Mouse (Mus musculus): ENCODE measurements around the gene Slc16a7. TPM values are rescaled to one million over a fixed set of nuclear protein-coding genes. Genes with fewer than 3 reads are reported as not detected.

The Slc16a7 gene
- total RNA-seq, 2 experiments from 2014 or later = 1.9 to 3.7 TPM

DNA sequence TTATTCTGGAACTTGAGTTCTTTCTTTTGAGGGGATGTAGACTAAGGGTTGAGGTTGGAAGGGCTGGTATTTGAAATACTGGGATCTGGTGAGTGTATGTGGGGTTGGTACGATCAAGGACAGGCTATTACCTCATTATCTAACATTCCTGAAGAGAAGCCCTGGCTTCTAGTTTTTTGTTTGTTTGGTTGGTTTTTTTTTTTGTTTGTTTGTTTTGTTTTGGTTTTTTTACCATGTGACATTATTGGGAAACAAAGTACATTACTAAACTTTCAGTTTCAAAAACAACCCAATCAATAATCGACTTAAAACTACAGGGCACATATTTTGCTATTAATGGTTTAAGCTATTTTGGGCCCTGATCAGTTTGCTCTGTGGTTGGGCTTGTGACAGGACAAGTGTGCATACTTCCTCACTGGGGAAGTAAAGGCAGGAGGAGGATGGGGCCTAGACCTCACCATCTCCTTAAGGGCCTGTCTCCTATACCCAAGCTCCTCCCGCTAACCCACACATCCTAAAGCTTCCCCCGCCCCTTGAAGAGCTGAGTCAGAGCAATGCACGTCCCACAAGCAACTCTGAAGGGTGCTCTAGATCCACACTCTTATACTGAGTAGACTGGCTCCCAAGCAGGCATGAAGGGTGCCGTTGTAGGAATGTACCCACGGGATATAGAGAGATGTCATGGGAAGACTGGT is 64.2 kb downstream of the Slc16a7 start:
- no peak for ATAC-seq (replicated peaks; ENCODE audit: low FRiP score, poor library complexity, severe bottlenecking)

DNA sequence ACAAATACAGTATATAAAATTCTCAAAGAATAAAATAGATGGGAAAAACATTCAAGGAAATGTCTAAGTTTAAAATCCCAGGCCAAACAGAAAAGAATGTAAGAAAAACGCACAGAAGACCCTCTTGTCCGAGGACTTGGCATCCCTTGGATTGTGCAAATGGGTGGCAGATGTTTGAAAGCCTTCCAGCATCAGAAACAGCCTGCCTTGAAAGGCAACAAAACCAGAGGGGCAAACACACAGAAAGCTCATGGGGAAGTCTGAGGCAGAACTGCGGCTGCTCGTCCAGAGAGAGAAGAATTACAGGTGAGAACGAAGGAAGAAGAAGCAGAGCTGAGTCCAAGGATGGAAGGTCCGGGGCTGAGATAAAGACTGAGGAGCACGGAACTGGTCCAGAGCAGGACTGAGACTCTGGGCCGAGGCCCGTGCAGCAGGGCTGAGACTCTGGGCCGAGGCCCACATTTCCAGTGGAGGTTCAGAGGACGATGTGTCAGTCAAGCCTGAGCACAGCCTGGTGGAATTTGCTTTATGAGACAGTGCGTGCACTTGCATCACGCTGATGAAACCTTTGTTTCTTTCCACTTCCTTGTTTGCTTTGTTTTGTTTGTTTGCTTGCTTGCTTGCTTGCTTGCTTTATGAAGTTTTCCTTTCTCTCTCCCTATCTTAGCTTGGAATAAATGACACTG is 65.0 kb downstream of the Slc16a7 start:
- no peak for ATAC-seq (replicated peaks; ENCODE audit: low FRiP score, poor library complexity, severe bottlenecking)

GRCm38 (mm10) chr10:125321446-125322428 is 67.5 kb downstream of the Slc16a7 start:
- ATAC-seq (replicated peaks; ENCODE audit: low FRiP score, poor library complexity, severe bottlenecking) = no peak

- ATAC-seq (replicated peaks; ENCODE audit: low FRiP score, poor library complexity, severe bottlenecking) = no peak
Measured at GRCm38 (mm10) chr10:125317317-125317716, 71.9 kb downstream of the Slc16a7 start.

DNA sequence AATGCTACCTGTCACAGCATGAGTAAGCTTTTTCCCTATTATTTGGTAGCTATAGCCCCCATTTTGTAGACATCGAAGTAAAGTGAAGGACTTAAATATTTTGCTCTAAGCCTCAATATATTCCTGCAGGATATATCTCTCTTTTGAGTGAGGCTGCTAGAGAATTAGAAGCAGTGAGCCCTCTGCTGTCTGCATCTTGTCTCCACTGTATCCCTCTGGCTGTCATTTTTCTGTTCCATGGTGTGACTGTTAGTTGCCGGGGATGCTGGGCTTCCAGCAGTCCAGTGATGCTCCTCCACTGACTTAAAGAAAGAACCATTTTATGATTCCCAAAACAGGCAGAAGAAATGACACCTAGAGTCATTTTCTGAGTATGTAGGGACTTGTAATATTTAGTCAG is 78.4 kb downstream of the Slc16a7 start:
- no peak for ATAC-seq (replicated peaks; ENCODE audit: low FRiP score, poor library complexity, severe bottlenecking)

GRCm38 (mm10) chr10:125298036-125298435 is 91.2 kb downstream of the Slc16a7 start:
- ATAC-seq (replicated peaks; ENCODE audit: low FRiP score, poor library complexity, severe bottlenecking) = no peak

DNA sequence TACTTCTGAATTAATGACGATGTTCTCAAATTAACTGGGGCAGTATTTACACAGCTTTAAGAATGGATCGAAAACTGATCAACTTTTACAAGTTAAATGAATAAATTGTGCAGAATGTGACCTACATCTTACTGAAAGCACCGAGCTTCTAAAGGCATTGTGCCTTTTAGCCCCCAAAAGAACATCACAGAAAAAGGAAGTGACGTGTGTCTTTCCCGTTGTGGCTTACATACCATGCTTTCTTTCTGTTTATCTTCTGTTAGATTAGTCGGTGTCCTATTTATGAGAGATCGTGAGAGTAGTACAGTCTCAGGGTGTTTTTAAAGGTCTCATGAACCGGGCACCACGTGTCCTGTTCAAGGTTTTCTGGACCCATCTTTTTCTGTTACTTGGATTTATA is 98.9 kb downstream of the Slc16a7 start:
- no peak for ATAC-seq (replicated peaks; ENCODE audit: low FRiP score, poor library complexity, severe bottlenecking)

DNA sequence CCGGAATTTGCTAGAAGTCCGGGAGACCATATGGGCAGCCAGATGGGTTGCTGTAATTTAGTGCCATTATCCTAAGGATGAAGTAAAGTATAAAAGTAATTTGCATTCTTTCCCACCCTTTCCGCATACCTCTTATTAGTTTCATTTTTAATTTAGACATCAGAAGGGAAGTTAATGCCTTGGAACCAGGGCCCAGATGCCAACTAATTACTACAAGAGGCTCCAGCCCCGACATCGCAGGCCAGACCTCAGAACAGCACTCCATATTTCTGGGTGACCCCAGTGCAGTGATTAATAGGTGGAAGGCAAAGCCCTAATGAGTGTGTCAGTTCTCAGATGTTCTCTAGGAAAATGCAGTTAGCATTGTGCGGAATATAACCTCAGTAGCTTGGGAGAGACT is 100.7 kb downstream of the Slc16a7 start:
- no peak for ATAC-seq (replicated peaks; ENCODE audit: low FRiP score, poor library complexity, severe bottlenecking)

DNA sequence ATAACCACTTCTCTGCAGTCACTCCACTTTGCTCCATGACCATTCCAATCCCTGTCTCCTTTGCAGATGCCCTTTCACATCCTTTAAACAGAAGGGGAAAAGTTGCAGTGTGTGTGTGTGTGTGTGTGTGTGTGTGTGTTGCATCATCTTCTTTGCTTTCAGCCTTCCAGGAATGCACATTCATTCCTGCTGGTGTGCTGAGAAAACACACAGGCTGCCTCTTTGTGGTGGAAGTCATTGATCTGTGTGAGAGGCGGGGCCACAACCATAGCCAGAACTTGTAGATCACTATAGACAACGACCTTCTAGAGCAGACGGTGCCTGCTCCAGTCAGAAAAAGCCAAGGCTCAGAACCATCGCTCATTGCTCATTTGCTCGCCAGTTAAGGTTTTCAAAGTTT is 103.9 kb downstream of the Slc16a7 start:
- ATAC-seq (replicated peaks; ENCODE audit: low FRiP score, poor library complexity, severe bottlenecking) = no peak

DNA sequence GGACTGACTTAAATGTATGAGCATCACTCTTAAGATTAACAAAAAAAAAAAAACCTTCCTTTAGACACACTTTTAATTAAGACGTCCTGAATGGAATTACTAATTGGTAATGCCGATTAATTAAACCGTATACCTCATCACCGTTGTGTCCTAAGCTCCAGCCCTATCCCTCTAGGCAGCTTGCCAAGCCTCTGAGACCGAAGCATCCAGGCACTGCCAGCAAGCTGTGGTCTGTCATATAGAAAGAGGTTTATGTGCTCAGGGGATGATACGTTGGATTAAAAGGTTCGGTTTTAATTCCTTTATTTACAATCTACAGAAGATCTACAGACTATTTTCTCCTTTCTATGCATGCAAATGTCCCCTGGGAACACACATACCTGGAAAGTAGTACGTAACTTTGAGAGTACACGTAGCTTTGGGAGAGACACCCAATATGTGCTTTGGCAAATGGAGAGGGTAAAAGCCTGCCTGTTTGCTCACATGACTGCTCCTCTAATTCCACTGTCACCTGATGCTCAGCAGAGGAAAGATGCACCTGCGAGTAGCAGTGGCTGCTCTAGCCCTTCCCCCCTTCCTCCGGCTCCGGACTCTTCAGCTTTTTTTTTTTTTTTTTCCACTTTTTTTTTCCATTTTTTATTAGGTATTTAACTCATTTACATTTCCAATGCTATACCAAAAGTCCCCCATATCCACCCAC is 114.0 kb downstream of the Slc16a7 start:
- ATAC-seq (replicated peaks; ENCODE audit: low FRiP score, poor library complexity, severe bottlenecking) = no peak

- no peak for ATAC-seq (replicated peaks; ENCODE audit: low FRiP score, poor library complexity, severe bottlenecking)
Measured at GRCm38 (mm10) chr10:125274519-125275148, 114.6 kb downstream of the Slc16a7 start.

- no peak for ATAC-seq (replicated peaks; ENCODE audit: low FRiP score, poor library complexity, severe bottlenecking)
Measured at GRCm38 (mm10) chr10:125273759-125274158, 115.5 kb downstream of the Slc16a7 start.

GRCm38 (mm10) chr10:125271448-125271847 is 117.8 kb downstream of the Slc16a7 start:
- ATAC-seq (replicated peaks; ENCODE audit: low FRiP score, poor library complexity, severe bottlenecking) = no peak

DNA sequence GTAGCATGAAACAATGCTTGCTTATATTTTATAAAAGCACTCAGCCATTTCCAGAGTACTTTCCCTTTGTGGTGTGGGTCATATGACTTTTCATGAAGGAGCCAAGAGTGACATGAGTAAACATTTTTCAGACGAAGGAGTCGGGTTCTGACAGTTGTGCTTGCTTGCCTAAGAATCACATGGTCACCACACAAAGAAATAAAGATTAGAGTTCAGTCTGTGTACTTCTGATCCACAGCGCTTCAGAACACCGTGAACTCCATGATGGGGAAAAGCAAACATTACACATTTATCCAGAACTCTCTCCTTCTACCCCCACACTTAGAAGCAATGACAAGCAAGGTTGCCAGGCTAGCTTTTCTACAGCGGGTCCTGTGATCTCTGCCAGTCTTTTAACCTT is 119.0 kb downstream of the Slc16a7 start:
- no peak for ATAC-seq (replicated peaks; ENCODE audit: low FRiP score, poor library complexity, severe bottlenecking)

DNA sequence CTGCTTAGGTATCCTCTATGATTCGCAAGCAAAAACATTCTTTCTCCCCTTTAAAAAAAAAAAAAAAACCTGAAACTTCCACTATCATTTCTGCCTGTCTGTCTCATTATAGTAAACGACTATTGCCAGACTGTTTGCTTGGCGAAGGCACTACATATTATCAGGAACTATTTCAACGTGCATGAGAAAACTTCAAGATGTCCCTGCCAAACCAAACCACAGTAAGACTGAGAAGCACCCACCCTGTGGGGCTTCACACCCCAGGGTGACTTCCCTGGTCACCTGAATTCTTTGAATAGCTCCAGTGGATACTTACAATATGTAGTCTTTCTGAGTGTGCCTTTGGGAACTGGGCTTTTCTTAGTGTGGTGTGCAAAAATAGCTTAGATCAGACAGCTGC is 122.9 kb downstream of the Slc16a7 start:
- ATAC-seq (replicated peaks; ENCODE audit: low FRiP score, poor library complexity, severe bottlenecking) = no peak

DNA sequence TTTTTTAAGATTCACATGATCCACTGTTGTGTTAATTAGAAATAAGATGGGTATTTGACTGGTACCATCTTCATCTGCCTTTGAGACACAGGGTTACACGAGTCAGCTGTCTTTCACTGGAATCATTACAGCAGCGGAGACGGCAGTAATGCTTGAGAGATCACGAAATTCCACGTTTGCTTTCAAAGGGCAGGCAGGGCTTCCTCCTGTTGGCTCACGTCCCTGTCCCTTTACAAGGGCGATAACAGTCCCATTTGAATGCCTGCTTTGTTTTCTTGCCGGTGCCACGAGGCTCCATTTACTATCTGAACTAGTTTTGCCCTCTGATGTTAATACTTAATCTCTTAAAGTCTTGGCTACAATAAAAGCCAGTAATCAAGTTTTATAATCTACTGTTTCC is 123.4 kb downstream of the Slc16a7 start:
- no peak for ATAC-seq (replicated peaks; ENCODE audit: low FRiP score, poor library complexity, severe bottlenecking)

DNA sequence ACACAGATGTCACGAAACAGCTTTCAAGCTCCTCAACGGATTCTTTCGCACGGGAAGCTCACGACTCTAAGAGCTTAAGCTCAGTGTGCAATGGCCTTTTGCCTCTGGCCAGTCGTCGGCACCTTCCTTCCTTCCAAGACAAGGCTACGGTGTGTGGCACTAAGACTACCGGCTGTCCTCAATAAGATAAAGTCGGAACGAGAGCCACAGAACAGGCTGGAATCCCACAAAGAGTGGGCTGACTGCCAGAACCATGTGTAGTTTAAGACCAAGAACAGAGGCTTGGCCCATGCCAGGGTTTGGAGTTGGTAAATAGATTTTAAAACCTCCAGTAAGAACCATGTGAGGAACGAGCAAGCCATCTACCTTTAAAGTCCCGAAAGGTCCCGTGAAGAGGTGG is 123.8 kb downstream of the Slc16a7 start:
- no peak for ATAC-seq (replicated peaks; ENCODE audit: low FRiP score, poor library complexity, severe bottlenecking)

- no peak for ATAC-seq (replicated peaks; ENCODE audit: low FRiP score, poor library complexity, severe bottlenecking)
Measured at GRCm38 (mm10) chr10:125264938-125265337, 124.3 kb downstream of the Slc16a7 start.

- ATAC-seq (replicated peaks; ENCODE audit: low FRiP score, poor library complexity, severe bottlenecking) = no peak
Measured at GRCm38 (mm10) chr10:125255904-125256303, 133.4 kb downstream of the Slc16a7 start.
